Mouse (Mus musculus): ENCODE data around the gene Med7.
"Not testable (repeated sequence)": the region's sequence is repeated elsewhere in the genome, so short reads cannot be mapped to it uniquely, and the experiment has no call there.

Gene Med7

DNA sequence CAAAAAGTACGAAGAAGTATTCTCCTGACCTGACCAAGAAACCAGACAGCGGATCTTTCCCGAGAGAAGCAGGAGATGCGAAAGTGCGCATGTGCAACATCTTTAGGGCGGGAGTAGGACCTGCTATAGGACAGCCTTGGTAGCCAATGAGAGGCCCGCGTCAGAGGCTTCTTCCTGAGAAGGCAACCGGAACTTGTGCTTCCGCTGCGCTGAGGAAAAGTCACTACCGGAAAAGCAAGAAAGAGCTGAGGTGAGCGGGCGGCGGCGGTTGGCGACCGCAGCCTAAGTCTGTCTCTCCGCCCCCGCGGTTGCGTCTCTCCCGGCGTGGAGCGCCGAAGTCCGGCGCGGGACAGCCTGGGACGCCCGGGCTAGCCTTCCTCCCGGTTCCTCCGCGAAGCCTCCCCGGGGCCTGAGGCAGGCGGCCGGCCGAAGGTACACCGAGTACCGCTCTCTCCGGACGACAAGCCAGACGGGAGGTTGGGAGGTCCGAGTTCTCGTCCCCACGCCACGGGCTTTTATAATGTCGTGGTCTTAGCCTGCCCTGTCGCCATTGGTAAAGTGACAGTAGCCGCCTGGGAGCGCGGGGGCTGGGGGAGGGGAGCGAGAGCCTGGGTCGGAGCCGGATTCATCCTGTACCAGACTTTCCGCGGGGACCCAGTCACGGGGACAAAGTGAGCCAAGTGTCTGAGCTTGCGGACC, at the start of gene Med7:
Gene Med7 (plus strand): TSS at position 166 of the 699 bp plus-strand sequence.
- DNase-seq, result peak; percentile 94 to 97

DNA sequence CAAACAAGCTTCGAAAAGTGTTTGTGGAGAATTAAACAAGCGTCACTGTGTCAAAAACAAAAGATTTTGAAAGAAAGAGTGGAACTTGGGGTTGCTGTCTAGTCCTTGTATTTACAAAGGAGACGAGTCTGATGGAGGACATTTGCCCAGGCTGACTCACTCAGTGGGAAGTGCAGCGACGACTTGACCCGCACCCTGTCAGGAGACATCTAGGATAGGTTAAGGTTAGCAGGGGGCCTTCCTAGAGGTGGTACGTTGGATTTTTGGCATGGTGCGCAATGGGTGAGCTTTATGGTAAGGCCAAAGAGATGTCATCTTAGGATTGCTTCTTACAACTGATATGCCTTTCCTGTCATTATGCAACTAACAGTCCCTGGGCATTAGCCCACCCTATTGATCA, 49.7 kb upstream of the Med7 start:
- no peak for DNase-seq

DNA sequence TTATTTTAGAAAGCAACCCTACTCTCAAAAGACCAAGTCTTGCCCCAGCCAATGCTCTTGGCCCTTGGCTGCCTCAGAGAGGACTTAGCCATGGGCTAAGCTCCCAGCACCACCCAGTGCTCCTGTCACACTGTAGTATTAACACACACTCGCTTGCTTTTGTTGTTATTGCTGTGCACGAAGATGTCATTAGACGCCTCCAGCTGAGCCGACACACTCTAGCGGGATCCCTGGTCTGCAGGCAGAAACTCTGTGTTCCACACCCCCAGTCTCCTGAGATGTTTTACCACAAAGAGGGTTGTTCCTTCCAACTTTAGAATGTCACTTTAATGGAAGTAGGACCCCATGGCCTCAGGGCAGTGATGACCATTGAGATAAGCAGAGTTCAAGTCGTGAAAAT, 48.3 kb upstream of the Med7 start:
- DNase-seq, result no peak

DNA sequence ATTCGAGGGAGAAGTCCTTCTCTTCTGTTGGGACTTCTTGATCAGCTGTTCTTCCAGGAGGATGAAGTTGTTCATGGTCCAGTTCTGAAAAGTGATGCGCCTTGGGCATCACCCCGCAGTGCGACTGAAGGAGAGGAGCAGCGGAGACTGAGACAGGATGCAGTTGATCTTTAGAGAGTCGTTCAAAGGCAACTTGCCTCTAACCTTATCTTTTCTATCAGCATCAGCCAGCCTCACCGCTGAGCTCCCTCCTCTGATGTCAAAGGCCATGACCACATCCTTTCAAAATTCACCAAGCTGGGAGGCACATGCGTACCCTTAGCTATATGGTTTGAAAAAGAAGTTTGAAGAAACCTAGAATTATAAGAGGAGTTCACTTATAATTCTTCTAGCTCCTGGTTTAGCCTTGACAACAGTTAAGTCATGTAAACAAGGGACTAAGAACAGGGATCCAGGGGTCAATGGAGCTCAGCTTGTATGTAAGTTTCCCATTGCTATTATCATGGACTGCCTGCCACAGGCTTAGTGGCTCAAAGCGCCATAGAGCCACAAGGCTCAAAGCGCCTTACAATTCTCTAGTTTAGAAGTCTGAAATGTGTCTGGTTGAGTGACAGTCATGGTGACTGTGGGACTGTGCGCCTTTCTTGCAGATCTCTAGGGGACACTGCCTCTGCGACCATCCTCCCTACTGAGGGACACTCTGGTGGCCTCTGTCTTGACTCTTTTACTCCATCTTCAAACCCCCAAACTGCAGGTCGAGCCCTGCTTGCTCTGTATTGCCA, 47.2 kb upstream of the Med7 start, which contains the start of gene Itk:
Gene Itk (minus strand): TSS at position 180 of the 782 bp plus-strand sequence.
- no peak for DNase-seq

DNA sequence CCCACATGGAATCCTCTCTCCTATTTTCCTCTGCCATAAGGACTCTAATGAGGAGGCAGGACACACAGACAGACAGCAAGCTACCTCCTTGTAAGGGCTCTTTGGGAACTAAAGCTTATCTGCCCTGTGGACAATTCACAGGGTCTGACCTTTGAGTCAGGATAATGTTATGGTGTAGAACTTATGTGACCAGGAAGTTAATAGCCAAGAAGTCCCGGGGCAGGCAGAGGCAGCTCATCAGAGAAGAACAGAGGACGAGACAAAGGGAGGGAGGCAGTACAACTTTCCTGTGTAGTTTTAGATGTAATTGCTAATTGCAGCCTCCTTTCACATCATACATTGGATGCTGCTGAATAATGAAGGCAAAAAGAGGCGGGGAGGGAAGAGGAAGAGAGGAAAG, 46.1 kb upstream of the Med7 start:
- DNase-seq, result no peak

DNA sequence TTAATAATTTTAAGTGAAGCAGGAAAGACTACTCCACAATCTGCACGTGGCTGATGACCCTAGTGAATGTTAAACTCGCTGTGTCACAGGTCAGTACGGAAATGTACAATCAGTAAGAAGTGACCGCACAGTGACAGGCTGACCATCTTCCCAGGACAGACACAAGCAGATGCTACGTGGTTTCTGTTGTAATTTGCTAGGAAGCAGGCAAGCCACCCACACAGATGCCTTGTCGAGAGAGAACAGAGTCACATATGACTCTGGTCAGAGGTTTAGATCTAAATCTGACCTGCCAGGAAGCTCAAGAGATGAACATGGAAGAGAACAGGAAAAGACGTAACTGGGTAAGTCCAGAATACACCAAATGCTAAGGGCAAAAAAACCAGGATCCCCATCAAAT, 43.8 kb upstream of the Med7 start:
- no peak for DNase-seq

DNA sequence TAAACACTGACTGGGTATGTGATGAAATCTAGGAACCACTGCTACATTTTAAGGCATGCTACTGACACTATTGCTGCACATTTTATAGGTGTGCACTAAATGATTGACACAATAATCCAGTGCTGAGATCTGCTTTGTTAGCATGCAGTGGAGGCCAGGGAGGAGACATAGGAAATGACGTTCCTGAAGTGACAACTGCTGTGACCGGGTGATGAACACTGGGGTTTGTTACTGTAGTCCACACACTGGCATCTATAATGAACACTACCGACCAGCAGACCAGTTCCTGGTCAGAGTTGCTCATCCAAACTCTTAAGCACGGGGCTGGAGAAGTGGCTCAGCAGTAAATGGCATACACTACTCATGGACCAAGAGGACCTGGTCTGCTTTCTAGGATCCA, 43.3 kb upstream of the Med7 start:
- DNase-seq, result no peak

DNA sequence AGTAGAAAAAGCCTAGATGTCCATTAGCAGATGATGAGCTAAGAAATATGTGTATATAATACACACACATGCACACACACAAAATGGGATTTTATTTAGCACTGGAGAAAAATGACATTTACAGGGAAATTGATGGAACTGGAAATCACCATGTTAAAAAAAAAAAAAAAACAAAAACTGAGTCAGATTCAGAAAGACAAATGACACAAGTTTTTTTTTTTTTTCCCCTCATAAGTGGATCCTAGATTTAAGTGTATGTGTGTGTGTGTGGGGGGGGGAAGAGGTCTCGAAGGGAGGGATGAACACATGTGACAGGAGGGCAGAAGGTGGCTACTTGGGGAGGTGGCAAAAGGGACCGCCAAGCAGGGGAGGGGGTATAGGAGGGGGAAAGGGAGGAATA, 41.6 kb upstream of the Med7 start:
- no peak for DNase-seq

DNA sequence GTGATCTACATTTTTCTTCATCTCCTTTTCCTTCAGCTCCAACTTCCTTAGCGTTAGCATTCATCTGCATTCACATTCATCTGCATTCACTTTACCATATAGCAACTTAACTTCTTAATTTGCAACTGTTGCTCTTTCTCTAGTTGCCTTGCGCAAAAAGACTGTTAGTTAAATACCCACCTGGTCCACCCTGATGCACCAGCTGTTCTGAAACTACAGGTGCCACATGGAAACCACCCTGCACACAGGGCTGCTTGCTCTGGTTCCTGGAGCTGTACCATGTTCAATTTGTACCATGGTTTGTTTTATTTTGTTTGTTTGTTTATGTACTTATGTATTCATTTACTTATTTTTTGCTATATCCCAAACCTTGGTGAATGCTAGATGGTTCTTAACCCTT, 41.0 kb upstream of the Med7 start:
- DNase-seq, result no peak

DNA sequence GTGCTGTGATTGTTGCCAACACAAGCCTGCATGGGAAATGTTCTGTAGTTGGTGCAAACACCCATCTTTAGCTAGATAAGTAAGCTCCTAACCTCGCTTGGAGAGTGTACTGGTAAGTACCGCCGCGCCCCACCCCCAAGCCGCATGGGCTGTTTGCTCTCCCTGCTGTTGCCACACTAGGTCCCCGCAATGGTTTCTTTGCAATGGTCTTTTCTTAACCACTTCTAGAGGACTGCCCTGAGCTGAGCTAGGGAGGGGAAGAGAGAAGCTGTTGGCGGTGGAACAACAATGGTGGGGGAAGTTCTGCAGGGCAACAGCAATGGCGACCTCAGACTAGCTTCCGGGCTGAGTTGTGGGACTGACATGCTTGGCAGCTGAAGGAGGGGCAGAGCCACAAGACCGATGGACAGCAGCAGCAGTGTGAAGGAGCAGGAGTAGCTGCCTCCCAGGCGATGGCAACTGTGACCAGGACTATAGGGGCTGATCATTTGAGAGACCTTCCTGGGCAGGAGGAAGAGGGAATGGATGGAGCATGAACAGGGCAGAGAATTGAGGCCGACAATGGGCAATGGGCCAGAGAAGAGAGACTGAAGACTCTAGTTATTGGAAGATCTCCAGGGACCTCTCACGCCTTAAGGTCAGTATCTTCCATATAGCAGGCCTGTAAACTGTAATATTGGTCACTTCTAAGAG, 40.4 kb upstream of the Med7 start, which contains the start of gene Fam71b:
Gene Fam71b (plus strand): TSS at position 393 of the 693 bp plus-strand sequence.
- no peak for DNase-seq

DNA sequence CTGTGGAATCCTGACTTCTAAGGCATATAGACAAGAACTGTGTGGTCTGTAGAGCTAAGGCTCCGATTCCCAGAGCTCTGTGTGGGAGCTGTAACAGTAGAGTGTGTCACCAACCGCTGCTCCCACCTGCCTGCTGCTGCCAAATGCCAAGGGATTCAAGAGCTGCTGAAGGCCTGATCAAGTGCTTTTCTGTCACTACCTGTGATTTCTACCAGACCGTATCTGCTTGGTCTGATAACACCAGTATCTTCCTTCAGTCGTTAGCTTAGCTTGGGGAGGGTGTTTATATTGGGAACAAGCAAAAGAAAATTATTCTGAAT, 39.9 kb upstream of the Med7 start:
- no peak for DNase-seq

DNA sequence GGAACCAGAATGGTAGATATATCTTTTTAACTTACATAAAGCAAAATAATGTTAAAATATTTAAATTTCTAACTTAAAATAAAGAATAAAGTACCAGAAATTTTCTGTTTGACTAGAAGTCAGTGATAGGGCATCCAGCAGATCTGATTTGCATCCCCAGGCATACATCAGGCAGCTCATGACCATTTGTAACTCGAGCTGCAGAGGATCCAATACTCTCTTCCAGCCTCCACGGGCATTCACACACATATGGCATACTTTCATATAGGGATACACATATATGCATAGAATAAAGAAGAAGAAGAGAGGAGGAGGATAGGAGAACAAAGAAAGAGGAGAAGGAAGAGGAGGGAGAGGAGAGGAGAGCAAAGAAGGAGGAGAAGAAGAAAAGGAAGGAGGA, 38.8 kb upstream of the Med7 start:
- DNase-seq, result no peak

DNA sequence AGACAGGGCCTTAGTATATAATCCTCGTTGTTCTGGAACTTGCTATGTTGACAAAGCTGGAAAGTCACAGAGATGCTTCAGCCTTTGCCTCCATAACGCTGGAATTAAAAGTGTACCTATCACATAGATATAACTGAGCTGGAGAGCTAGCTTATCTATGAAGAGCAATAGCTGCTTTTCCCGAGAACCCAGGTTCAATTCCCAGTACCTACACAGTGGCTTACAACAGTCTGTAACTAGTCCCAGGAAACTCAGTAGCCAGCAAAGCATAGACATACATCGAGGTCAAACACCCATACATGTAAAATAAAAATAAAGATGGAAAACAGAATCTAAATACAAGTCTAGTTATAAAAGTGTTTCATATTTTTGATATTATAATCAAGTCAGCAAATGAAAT, 38.3 kb upstream of the Med7 start:
- no peak for DNase-seq

DNA sequence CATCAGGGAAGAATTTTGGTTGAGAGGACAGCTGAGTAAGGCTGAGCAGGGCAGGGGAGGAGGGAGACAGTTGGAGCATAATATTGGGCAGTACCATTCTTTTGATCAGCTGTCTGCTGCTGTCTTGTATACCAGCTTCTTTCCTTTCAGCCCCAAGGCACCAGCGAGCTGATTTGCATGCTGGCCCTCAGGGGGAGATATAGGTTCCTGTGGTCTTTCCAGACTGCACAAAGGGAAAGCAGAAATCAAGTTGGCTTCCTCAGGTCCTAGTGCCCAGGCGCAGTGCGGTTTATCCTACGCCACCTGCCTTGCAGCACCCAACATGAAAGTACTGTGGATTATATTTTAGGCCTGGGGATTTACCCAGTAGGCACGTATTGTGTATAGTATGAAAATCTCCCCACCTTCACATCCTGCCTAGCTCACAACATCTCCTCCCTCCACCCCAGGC, 37.8 kb upstream of the Med7 start:
- DNase-seq, result no peak

DNA sequence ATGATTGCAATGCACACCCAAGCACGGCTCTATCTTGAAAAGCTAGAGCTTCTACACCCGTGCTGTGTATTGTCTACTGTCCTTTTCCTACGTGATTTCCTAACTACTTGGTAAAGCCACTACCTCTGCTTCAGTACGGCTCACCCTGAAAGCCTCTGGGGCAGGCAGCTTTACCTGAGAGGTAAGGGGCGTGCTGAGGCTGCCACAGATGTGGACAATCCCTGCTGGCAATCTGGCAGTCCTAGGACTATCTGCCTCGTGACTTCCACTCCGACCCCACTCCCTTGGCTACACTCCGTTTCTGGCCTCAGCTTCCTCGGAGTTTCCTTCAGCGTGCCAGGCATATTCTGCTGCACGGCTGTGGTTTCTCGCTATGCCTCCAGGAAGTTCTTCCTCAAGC, 35.2 kb upstream of the Med7 start:
- DNase-seq, result no peak

DNA sequence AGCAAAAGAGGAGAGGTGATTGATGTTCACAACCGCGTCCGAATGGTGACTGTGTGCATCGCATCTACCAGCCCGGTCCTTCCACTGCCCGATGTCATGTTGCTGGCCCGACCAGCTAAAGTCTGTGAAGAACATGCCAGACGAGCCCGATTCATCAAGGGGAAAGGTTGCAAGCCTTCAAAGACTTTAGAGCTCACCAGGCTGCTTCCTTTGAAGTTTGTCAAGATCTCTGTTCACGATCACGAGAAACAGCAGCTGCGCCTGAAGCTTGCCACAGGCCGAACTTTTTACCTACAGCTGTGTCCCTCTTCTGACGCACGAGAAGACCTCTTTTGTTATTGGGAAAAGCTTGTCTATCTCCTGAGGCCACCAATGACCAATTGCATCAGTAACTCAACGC, 31.7 kb upstream of the Med7 start:
- no peak for DNase-seq

DNA sequence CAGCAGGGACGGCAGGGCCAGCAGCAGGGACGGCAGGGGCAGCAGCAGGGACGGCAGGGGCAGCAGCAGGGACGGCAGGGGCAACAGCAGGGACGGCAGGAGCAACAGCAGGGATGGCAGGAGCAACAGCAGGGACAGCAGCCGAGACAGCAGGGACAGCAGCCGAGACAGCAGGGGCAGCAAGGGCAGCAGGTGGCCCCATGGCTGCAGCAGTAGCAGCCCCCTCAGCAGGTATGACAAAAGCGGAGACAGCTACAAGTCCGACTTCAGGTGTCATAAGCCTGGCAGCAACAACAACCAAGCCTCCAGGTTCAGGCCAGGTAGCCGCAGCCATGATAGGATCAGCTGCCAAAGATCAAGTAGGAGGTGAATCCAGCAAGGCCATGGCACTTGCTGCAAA, 30.0 kb upstream of the Med7 start:
- DNase-seq, result no peak

DNA sequence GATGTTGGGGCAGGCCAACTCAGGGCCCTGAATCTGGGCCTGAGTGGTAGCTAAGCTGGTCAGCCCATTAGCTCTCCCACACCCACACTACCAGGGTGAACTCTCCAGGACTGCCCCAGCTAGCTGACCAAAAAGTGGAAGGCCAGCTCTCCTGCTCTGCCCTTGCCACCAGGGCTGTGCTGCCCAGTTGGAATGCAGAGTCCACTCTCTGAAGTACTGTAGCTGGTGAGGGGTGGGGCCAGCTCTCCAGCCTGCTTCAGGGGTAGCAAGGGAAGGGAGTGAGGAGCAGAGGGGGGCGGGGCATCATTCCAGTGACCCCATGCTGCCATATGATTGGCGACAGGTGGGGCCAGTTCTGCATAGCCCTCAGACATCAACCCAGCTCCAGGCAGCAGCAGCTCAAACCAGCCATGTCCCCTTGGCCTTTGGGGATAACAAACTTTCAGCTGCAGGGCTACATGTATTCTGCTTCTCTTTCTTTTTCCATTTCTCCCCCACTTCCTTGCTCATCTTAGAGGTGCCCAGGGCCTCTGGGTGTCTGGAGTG, 26.6 kb upstream of the Med7 start:
- no peak for DNase-seq

DNA sequence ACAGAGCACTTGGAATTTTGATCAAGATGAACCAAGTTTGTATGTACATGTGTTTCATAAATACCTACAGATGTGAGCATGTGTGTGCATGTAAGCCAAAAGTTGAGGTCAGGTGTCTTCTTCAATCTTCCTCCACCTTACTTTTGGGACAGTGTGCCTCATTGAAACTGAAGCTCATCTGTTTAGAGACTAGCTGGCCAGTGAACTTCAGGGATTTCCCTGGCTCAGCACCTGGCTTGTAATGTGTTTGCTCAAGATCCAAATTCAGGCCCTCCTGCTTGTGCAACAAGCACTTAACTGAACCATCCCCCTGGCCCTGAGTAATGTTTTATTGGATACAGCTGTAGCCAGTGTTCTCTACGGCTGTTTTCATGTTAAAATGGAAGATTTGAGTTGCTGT, 18.3 kb upstream of the Med7 start:
- no peak for DNase-seq

DNA sequence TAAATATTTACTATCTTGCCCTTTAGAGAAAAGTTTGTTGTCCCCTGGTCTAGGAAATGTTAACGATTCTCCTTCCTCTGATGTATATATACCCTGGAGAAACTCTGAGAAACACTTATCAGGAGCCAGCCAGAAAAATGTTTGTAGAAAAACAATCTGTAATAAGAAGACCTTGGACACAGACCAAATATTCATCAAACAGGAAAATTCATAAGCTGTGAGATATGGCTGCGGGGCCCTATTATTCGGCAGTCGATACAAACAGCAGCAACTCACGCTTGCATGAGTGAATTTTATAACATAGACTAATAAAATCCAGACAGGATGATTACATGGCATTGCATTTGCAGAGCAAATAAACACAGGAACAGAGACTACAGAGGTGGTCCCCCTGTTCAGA, 17.9 kb upstream of the Med7 start:
- no peak for DNase-seq

DNA sequence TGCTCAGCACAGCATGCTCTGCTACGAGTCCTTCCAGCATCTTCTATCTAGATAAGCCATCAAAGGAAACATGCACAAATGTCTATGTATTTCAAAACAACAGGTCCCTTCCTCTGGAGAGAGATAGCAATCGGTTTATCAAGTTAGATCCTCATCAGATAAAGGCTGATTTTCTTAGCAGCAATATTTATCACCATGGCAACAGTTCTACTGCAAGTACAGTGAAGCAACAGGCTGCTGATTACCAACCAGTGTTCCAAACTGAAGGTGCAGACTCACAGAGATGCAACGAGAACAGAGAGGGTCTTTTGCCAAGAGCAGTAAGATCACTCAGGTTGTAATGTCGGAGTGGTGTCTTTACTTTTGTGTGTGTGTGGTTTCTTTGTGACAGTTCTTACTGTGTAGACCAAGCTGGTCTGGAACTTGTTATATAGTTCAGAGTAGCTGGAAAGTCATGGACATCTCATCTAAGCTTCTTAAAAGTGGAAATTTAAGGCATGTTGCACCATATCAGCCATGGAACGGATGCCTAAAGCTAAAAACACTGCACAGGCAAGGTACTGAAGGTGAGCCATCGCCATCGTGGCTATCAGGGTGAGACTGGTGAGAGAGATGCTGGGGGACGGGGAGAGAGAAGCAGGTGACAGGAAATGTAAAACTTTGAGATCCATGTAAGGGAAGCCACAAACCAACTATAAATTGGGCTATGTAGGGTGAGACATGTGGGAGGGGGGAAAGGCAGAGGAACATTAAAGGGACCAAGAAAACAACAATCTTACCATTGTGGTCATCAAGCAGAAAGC, 15.4 kb upstream of the Med7 start:
- no peak for DNase-seq

DNA sequence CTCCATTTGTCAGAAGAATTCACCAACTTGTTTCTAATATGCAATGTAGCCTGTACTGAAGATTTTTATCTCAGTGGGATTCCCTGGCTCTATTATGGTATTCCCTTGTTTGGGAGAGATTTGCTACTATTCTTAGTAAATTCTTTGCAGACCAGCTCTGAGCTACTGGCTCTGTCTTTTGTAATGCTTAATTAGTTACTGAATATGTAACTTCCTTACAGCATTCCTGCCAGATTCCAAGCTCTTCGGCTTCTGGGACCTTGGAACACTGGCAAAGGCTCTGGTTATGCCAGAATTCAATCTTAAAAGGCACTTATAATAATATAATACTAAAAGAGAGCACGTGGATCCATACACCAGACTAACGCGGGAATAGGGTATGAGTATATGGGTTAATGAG, 8.6 kb upstream of the Med7 start:
- DNase-seq, result not testable (repeated sequence)

DNA sequence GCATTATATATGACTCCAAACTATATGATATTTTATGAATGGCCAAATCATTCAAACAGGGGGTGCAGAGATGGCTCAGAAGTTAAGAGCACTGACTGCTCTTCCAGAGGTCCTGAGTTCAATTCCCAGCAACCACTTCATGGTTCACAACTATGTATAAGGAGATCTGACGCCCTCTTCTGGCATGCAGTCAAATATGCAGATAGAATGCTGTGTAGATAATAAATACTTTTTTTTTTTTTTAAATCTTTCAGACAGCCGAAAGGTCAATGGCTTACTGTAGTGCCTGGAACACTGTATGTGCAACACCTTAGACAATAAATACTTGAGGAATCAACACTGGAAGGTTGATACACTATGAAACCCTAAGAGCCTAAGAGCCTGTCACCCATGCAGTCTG, 6.6 kb upstream of the Med7 start:
- no peak for DNase-seq

Measured in kidney, postnatal 4 days (tissue).